Mouse (Mus musculus) T-helper 1 cell (primary cell): ENCODE measurements at regions not wholly inside any gene's neighbourhood (a gene's known extent, or its start where the extent isn't known, plus 50 kb on each side); places are given as distances from the start of the nearest gene placed in this dataset.

Experiments used
- in situ Hi-C: fragments of 300-600 bp; cut with MboI, MseI; formaldehyde crosslinking; loops from one replicate; pipeline ENCODE4 v1.15.1; 2025; ENCODE audit warnings: high pct_unique_total_duplicates

DNA sequence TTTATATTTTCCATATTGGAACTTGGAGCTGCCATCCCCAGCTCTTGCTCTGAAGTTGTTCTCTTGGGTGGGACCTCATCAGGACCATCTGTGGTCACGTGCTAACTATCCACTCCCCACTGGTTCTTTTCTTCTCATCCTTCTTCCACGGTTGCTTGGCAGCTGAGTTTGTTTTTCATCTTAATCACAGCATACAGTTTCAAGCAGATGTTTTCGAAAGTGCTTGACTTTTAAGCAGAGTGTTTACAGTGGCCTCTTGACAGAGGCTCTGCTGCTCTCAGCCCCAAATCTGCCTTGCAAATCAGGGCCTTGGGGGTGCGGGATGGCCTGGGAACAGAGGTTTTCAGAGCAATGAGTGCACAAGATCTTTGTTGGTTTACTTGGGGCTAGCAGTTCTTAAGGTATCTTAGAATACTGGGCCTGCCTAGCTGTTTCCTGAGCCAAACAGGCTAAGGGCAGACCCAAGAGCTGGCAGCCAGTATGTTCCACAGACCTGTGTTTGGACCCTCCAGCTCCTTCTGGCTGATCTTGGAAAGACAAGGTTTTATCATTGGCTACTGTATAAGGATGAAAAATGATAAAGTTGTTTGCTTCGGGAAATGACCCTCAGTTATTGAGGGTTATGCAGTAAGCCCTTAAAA lies 113.0 kb upstream of the Sash1 start:
- in situ Hi-C loops: no loop called here

DNA sequence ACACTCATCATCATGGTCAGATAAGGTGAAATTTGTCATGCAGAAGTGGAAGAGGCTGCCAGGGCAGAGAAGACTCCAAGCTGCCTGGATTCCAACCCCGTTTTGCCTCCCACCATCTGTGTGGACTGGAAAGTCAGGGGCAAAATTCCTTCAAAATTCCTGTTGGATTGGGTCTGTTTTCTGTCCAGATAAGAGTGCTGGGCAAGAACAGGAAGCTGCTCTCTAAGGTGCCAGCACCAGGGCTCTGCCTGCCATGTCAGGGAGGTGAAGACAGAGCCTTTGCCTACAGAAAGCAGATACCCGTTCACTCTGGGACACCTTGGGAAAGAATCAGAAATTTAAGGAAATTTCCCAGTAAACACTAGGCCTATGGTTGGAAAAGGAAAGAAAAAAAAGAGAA lies 112.5 kb upstream of the Sash1 start:
- in situ Hi-C loops: no loop called here

DNA sequence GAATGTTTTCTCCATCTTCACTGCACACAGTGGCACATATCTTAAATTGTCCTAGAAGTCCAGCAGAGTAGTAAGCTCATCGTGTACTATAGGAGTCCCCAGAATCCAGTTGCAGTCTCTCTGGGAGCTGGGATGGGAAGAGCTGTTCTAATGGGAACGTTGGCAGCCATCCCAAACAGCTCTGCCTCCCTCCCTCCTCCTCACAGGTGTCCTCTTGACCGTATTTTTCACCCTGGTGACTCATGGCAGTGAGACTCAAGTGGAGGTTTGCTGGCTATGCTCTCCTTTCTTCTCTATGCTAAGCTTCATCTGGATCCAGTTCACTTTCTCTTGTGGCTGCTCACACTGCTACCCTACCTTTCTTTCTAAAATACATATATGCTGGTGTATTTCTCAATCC lies 109.2 kb upstream of the Sash1 start:
- in situ Hi-C loops: no loop called here

DNA sequence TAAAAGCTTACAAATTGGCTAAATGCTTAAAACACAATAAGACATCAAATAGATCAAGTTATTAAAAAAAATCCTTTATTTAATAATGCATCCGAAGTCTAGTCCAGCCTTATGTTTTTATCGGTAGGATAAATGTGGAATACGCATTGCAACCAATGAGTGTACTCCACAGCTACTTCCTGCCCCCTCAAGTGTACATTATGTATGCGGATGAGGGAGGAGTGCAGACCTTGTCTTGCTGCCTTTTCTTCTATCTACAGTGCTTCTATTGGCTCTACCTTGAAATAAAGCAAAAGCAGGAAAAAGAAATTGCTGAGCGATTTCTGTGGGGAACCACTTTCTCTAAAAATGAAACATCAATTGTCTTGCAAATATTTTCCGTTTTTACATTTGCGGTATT lies 100.5 kb upstream of the Sash1 start:
- in situ Hi-C loops: no loop called here

DNA sequence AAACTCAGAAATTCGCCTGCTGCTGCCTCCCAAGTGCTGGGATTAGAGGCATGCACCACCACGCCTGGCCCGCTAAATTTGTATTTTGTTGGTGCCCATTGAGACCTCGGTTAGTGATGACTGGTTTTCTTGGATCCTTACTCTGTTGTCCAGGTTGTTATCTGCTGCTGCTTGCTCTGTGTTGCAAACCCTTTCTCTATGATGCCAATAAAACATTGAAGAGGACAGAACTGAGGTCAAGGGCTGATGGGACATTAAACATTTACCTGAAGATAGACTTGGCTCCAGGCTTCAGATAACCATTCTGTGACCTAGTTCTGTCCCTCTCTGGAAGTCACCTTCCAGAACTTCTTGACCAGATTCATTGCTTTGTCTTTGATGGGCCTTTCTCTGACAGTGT lies 97.5 kb upstream of the Sash1 start:
- in situ Hi-C loops: no loop called here

DNA sequence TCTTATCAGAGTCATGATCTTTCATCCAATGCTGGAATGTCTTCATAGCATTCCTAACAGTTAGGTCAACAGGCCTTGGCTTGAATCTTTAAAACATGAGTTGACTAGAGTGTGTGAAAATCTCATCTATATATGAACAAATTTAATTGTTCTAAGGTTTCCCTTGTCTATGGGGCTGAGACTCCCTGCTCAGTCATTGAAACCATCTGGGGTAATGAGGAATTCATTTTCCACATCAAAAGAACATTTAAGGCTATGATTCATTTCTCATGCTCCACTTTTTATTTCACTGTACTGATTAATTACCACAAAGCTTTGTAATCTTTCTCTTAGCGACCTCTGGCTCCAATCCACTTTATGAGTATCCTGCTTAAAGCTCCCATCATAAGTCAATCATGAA lies 94.7 kb upstream of the Sash1 start:
- in situ Hi-C loops: no loop called here

DNA sequence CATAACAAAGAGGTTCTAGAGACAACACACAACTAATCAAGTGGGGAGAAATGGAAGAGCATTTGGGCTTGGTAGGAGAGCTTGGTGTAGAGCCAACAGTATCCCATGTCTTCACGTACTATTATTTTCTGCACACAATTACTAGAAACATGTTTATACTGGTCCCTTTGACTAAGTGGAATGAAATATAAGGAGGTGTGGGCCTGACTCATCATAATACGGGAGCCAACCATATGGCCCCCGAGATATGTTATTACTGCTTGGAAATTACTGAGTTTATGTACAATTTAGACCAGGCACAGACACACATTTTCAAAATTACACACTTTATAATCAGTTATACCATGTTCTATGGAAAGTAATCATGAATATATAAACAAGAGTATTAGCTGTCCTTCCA lies 92.7 kb upstream of the Sash1 start:
- in situ Hi-C loops: no loop called here

DNA sequence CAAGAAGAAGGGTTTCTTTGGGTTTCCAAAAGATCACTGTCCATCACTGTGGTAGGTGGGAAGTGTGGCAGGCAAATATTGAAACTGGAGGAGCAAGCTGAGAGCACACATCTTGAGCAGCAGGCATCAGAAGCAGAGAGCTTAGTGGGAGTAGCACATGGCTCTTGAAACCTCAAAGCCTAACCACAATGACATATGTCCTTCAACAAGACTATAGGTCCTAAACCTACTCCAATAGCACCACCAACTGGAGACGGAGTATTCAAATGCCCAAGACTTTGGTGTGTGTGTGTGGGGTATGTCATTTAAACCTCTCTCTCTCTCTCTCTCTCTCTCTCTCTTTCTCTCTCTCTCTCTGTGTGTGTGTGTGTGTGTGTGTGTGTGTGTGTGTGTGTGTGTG lies 88.1 kb upstream of the Sash1 start:
- in situ Hi-C loops: loop anchor here (5.0 kb wide), 1 partner anchor 62 kb away; no protein-coding TSS in a partner anchor

DNA sequence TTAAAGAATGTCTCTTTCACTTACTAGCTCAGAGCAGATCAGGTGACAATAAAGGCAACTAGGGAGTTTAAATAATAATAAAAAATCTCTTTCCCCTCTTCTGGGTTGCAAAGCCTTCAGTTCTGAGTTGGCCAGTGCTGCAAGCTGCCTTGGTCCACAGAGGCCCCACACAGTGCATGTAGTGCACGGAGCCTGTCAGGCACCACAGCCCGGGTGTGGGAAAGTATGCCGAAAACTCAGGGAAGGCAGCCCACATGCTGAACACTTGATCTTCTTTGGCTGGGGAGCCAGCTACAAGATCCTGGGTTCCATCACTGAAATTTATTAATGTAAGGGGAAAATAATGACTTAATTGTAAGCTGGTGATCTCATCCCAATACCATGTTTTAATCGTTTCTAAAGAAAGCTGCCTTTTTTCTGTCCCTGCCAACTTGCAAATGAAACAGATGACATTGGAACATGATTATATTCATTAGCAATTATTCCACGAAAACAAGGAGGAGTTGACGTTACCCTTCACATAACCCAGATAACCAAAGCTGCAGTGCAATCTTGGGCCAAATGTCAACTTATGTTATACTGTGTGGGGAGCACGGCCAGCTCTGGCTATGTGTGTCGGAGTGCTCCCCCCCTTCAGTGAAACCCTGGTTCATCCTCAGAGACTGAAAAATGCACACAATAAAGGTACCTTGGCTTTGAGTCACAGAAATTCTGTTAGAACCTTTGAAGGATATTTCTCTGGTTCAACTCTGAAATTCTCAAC lies 87.1 kb upstream of the Sash1 start:
- in situ Hi-C loops: loop anchor here (5.0 kb wide), 1 partner anchor 61 kb away; no protein-coding TSS in a partner anchor

DNA sequence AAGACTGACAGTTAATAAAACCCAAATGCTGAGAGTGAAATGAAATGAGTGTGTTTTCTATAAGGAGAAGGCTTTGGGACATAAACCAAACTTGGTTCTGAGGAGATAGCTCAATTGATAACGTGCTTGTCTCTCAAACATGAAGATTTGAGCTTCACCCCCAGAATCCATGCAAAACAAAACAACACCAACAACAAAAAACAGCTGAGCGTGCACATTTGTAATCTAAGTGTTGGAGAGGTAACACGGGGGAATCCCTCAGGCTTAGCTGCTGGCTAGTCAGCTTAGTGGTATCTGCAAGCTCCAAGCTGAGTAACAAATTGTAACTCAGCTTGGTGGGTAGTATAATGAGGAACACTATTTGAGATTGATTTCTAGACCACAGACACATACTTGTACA lies 84.9 kb upstream of the Sash1 start:
- in situ Hi-C loops: loop anchor here (5.0 kb wide), 1 partner anchor 59 kb away; no protein-coding TSS in a partner anchor

DNA sequence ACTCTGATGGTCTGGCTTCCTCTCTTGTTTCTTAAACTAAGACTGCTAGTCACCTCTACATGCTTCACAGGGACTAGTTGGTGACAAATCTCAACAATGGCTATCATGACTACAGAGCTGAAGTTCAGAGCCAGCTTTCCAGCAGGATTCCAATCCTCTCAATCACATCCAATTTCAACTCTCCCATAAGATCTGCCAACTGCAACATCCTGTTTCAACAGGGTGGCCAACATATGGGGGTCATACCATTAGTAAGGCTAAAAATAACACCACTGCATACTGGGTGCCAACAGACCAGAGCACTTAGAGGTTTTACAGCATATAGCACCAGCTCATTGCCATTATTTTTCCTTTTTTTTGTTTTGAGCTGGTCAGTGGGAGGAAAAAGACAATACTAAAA lies 83.7 kb upstream of the Sash1 start:
- in situ Hi-C loops: no loop called here

DNA sequence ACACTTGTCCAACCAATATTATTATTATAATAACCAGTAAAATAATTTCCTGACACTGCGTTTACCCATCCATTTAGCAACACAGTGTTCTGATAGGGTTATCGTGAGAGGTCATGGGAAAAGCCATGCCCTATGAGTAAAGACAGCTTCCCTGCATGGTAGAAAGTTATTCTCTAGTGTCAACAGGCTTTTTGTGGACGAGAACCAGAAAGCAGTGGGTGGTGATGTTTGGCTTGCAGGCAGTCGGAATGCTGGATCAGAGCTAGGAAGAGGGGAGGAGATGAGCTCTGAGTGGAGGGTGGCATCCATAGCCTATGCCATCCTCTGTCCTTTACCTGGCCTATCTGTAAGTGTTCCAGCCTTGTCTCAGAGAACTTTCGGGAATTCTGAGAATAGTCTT lies 83.1 kb upstream of the Sash1 start:
- in situ Hi-C loops: no loop called here

DNA sequence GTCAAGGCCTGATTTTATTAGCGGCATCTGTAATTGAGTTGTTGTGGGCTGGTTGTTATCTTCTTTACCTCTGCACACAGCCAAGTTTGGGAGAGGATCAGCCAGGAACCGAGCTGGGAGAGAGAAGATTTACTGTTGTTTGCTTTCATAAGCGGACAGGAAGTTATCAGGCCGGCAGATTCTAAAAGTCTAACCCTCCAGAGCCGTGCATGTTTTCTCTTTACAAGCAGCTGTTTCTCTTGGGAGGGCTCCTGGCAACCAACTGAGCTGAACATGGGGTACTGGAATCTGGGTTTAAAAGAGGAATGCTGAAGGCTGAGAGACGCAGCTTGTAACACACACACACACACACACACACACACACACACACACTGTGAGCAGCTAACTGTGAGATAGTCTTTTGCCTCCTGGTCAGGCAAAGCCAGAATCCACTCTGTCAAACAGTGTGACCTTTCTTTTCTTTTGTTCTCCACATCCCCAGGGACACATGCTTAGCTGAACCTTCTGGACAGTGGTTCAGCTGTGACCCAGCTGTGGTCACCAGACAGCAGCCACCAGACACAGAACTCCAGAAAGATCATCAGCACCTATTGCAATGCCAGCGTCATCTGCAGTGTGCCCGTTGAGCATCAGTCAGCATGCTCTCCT lies 82.5 kb upstream of the Sash1 start:
- in situ Hi-C loops: no loop called here

DNA sequence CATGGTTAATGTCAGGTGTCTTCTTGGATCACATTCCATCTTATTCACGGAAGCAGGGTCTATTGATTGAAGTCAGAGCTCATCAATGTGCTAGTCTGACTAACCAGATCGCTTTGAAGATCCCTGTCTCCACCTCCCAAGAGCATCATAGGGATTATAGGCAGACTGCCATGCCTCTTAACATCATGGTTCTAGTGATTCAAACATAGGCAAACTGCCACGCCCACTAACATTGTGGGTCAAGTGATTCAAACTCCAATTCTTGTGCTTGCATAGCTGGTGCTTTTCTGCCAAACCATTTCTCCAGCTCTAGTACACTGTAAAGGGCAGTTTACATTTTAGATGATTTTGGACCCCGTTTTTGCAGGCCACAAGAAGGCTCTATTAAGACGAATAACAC lies 77.1 kb upstream of the Sash1 start:
- in situ Hi-C loops: no loop called here

DNA sequence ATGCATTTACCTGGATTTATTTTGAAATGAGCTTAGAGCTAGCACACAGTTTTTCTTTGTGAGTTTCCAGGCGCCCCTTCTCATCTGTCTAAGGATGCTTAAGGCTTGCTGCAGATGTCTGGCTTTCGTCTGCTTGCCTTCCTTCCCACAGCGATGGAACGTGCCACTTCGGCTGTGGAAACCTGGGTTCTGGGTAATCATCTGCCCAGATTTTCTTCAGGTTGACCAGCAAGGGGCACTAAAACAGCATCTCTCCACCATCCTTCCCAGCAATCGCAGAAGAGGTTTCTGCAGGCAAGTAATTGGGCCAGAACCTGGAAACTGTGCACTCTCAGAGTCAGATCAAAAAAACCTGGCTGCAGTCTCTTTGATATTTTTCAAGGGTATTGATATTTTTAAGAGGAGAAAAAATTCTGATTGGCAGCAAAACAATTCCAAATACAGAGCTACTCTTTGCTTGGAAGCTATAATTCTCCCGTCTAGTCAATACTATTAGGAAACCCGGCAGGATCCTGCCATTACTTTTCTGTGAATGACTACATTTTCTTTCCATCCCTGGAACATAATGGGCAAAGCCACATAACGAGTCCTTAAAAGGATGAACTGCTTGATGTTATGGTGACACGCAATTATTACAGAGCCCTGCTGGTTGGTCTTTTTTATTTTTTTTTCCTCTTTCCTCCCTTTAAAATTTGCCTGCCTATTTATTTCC lies 75.2 kb upstream of the Sash1 start:
- in situ Hi-C loops: no loop called here

DNA sequence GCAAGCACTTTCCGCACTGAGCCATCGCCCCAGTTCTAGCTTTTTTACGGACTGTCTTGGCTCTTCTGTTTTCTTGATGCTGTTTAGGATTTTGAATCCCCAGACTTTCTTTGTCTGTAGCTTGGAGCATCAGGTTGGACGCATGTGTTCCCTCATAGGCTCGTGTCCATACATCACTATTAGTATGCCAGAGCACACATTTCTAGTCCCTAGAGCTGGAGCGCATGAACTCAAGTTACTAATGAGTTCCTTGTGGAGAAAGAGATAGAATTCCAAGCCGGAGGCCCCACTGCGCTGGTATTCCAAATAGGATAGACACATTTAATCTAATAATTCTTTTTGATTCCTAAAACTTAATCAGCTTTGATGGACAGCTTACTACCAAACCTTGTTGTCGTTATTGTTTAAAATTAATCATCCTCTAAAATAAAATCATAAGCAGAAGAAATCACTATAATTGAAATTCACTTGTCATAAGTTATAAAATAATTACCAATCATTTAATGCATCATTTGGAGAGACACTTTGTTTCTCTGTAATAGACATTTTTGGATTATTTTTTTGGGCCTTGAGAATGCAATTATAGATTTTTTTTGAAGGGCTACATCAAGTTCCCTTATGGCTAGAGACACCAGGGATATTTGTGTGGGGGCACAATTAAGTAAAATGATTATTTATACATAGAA lies 74.5 kb upstream of the Sash1 start:
- in situ Hi-C loops: no loop called here

DNA sequence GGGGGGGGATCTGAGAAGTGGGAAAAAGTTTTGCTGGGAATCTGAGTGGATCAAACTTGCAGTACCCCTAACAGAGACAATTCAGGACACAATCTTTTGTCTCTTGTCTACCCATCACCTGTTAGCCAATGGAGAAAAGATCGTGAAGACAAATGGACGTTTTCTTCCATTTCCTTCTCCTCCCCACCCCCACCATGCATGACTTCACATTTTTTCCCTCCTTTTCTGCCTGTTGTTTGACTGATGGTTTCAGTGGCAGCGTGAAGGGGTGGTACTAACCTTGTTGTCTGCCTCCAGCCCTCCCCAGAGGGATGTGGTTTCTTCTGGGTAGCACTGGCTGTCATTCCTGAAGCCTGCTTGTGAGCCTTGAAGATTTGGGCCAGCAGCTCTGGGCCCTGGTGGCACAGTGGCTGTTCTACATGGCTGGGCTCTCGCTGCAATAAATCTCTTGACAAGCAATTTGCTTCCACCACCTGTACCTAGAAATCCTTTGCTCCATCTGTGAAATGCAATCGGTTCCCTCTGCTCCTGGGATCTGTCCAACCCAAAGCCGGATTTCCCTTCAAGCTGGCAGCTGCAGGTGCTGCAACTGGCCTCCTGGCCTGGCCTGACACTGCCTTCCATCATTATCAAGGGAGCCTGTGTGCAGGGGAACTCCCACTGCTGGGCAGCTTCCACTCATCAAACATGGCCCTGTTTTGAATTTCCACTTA lies 69.8 kb upstream of the Sash1 start:
- in situ Hi-C loops: no loop called here

DNA sequence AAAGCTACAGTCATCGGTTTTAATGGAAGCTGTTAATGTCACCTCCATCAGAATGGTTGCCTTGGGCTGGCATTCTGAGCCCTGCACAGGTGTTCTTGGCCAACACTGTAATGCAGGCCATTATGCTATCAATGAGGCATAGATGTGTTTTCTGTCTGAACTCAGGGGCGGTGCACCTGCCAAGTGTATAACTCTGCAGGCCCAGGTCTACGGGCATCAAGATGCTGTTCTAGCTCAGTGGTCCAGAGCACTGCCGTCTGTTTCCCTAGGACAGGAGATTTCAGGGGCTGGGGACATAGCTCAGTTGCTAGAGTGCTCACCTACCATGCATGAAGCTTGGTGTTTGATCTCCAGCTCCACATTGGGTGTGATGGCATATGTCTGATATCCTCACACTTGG lies 68.1 kb upstream of the Sash1 start:
- in situ Hi-C loops: no loop called here

DNA sequence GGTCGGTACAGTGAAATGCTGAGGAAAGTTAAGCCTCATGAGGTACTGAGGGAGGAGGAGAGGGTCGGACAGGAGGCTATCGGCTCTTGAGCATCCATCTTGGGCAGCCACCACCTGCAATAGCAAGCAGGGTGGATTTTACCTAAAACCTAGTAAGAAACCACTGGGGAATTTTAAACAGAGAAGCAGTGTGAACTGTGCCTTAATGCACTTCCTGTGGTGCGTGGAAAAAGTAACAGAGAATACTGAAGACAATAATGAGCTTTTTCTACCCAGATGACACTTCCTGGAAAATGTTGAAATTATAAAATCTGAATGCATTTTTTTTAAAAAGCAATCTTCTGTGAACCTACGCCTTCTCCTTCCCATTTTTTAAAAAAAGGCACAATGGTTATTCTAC lies 67.1 kb upstream of the Sash1 start:
- in situ Hi-C loops: no loop called here

DNA sequence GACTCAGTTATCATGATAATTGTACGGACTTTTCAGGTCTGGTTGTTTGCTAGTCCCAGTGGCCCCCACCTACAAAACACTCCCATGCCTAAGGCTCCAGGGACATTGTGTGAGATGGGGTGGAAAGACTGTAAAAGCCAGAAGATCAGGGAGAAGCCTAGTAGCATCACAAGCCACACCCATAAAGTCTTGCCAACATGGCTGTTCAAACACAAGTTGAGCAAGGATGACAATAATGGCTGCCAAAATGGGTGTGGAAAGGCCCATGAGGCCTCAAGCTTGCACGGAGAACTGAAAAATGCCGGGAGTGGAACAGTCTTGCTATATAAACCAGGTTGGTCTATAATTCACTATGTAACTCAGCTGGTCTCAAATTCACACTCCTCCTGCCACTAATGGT lies 66.1 kb upstream of the Sash1 start:
- in situ Hi-C loops: no loop called here

DNA sequence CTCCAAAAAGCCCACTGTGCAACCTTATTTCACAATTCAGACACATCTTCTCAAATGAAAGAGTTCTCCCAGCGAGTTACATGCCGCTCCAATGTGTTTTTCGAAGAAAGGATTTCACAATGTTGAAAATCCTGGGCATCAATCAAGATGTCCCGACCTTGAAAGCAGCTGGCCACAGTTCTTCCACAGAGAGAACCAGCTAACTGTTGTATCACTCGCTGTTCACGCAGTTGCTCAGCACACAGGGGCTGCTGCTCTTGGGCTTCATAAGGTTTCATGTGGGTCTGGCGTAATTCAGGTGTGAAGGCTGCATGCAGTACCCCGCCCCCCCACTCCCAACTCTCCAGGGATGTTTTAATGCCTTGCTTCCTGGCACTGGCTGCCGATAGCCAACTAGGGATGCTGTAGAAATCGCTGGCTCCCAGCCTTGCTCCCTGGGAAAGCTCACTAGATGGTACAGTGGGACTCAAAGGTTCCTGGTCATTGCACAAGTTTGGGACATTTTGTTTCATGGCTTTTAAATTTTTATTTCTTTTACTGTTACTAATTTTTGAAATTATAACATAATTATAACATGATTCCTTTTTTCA lies 65.5 kb upstream of the Sash1 start:
- in situ Hi-C loops: no loop called here
